Mouse (Mus musculus) kidney, postnatal 0 days (tissue): ENCODE data around the gene Timp3. TPM values are rescaled to one million over a fixed set of nuclear protein-coding genes. Genes with fewer than 3 reads are reported as not detected.

Experiments
- ATAC-seq: fragments of 200-750 bp; cut with Nextera tagmentation; replicated peaks from 2 replicates; pipeline ENCODE4 v1.8.0; 2017; ENCODE audit warnings: low read depth, moderate number of reproducible peaks, moderate TSS enrichment, moderate library complexity; ENCODE audit not compliant: low FRiP score
- DNase-seq: peaks from one replicate; pipeline ENCODE4 v3.0.0-alpha.2; 2016; ENCODE audit warnings: low spot score
- H3K27ac ChIP-seq: fragments of 300-500 bp; sonication (generic); 2 replicates; pipeline ENCODE4 v1.5.1; 2014; ENCODE audit warnings: mild to moderate bottlenecking
- H3K27me3 ChIP-seq: fragments of 300-500 bp; sonication (generic); 2 replicates; pipeline ENCODE4 v1.6.1; 2014; ENCODE audit warnings: low read length, mixed read lengths; ENCODE audit not compliant: insufficient read depth
- H3K36me3 ChIP-seq: fragments of 300-500 bp; sonication (generic); 2 replicates; pipeline ENCODE4 v1.6.1; 2014; ENCODE audit warnings: low read length, mixed read lengths; ENCODE audit not compliant: insufficient read depth
- H3K4me1 ChIP-seq: fragments of 300-500 bp; sonication (generic); replicated peaks from 2 replicates; pipeline ENCODE4 v1.6.1; 2014; ENCODE audit warnings: antibody characterized with exemption, low read length, mixed read lengths; ENCODE audit not compliant: insufficient read depth
- H3K4me2 ChIP-seq: fragments of 300-500 bp; sonication (generic); 2 replicates; pipeline ENCODE4 v1.6.1; 2014; ENCODE audit warnings: mild to moderate bottlenecking, low read length, moderate library complexity, mixed read lengths
- H3K4me3 ChIP-seq: fragments of 300-500 bp; sonication (generic); replicated peaks from 2 replicates; pipeline ENCODE4 v1.5.1; 2014; ENCODE audit warnings: low read depth, low read length
- H3K9ac ChIP-seq: fragments of 300-500 bp; sonication (generic); 2 replicates; pipeline ENCODE4 v1.6.1; 2014; ENCODE audit warnings: low read depth, low read length
- H3K9me3 ChIP-seq: fragments of 300-500 bp; sonication (generic); replicated peaks from 2 replicates; pipeline ENCODE4 v1.6.1; 2016; ENCODE audit warnings: low read length, inconsistent platforms, mixed read lengths
- CTCF ChIP-seq: IDR thresholded peaks from 2 replicates; pipeline ENCODE4 v1.5.1; 2016; ENCODE audit warnings: antibody characterized with exemption, low read depth, mild to moderate bottlenecking, moderate library complexity
- WGBS: fragments of 180-500 bp; shearing (Covaris S2); extraction: QIAGEN DNeasy Blood & Tissue Kit; methylation state at CpG from one replicate; pipeline ENCODE4 v1.1.7; 2014; 5-methylcytosine and 5-hydroxymethylcytosine counted together
- polyA plus RNA-seq: library from polyadenylated mRNA; unstranded; fragments of >200 nt; fragmentation: Nextera tagmentation; extraction: Ambion mirVana; gene quantifications from 2 replicates; pipeline ENCODE4 v1.2.1, GENCODE M21; 2015

Gene Timp3
- polyA plus RNA-seq, 1 experiment from 2014 or later, result 87.4 TPM

DNA sequence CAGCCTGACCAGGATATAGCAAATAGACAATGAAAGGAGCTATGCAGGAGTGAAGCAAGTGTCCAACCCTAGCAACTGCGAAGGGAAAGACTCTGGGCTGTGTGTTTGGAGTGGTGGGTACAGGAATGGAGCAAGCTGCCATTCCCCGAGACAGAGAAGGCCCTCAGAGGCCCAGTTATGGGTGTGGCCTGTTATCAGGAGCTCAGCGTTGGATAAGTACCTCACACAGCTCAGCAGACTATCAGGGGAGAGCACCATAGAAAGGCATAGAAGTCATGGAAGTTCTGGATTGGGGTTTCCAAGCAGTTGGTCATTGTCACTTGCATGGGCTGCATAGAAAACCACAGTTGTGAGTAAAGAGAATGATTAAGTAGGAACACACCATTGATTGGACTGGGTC, 32.8 kb downstream of the Timp3 start:
- H3K9ac ChIP-seq, result no peak overlapping the region
- DNase-seq (no peak), ATAC-seq (no peak)
- H3K36me3 ChIP-seq, result no peaks in the 10 kb centered on the region
- no peaks in the 10 kb centered on the region for H3K9me3 ChIP-seq
- peaks cover 40% of the 10 kb centered on the region for H3K4me1 ChIP-seq
- 92% methylated on average over 3 of the region's 3 CpGs for WGBS
- peak overlapping the region; percentile 85; the same call in 1 of the 2 replicates for H3K27ac ChIP-seq
- no peak overlapping the region for H3K4me3 ChIP-seq
- no peak overlapping the region for H3K4me2 ChIP-seq
- TF ChIP-seq CTCF, result no peak
- no peaks in the 10 kb centered on the region for H3K27me3 ChIP-seq

DNA sequence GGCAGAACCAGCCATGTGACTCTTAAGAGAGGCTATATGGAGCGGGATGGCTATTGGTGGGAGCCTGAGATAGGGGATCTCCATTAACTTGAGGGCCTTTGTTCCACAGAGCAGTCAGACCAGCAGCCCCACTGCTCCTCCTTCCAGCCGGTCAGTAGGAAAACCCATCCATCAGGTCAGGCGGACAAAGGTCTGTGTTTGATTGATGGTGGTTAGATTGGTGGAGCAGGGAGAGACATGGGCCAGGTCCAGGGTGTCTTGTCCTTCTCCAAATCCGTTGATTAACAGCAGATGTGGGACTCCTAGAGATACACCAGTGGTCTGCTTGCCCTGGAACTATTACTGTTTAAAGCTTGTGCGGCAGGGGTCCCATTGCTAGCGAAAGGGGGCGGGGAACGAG, 34.4 kb downstream of the Timp3 start:
- Histone ChIP-seq H3K27me3 (no peaks in the 10 kb centered on the region), H3K4me3 (no peak overlapping the region), H3K9me3 (no peaks in the 10 kb centered on the region), H3K9ac (no peak overlapping the region), H3K36me3 (no peaks in the 10 kb centered on the region), H3K27ac (no peak overlapping the region), H3K4me1 (peaks cover 47% of the 10 kb centered on the region), H3K4me2 (no peak overlapping the region)
- 54% methylated on average over 8 of the region's 8 CpGs for WGBS
- DNase-seq (no peak), ATAC-seq (no peak)
- no peak for TF ChIP-seq CTCF

DNA sequence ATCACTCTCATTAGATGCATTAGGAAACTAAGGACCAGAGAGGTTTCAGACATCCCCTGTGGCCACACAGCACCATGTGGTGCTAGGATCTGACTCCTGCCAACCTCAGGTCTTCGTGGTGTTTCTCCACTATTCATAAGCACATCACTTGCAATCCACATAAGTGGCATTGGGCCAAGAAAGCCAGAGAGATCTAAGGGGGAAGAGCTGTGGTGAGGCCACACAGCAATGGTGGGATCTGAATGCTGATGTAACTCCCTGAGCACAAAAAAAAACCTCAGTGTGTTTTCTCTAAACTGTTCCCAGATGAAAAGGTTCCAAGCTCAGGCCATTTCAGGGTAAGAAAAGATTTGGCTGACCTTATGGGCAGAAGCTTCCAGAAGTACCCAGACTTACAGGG, 36.3 kb downstream of the Timp3 start:
- H3K27ac ChIP-seq, result no peak overlapping the region
- H3K4me3 ChIP-seq, result no peak overlapping the region
- no peak for TF ChIP-seq CTCF
- ATAC-seq (no peak), DNase-seq (no peak)
- no peaks in the 10 kb centered on the region for H3K36me3 ChIP-seq
- peaks cover 52% of the 10 kb centered on the region for H3K4me1 ChIP-seq
- 50% methylated on average over 1 of the region's 1 CpGs for WGBS
- no peaks in the 10 kb centered on the region for H3K9me3 ChIP-seq
- no peak overlapping the region for H3K4me2 ChIP-seq
- no peak overlapping the region for H3K9ac ChIP-seq
- no peaks in the 10 kb centered on the region for H3K27me3 ChIP-seq

DNA sequence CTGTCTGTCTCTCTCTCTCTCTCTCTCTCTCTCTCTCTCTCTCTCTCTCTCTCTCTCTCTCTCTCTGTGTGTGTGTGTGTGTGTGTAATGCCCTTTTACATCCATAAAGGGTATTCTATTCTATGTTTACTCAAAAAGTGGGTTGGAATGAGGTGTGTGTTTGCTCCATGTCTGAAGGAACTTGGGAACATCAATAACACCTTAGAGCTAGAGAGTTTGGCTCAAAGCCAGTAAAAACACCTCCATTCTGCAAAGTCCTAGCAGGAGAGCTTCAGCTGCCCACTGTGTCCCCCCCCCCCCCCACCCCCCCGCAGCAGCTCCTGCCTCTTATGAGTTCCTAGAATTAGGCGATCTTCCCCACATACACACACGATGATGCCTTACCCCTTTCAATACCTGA, 37.1 kb downstream of the Timp3 start:
- TF ChIP-seq CTCF, result no peak
- Histone ChIP-seq H3K9me3 (no peaks in the 10 kb centered on the region), H3K27me3 (no peaks in the 10 kb centered on the region), H3K27ac (no peak overlapping the region), H3K4me1 (peaks cover 47% of the 10 kb centered on the region), H3K4me3 (no peak overlapping the region), H3K4me2 (no peak overlapping the region), H3K36me3 (no peaks in the 10 kb centered on the region), H3K9ac (no peak overlapping the region)
- DNase-seq, result no peak
- ATAC-seq, result no peak
- WGBS, result 49% methylated on average over 3 of the region's 3 CpGs

DNA sequence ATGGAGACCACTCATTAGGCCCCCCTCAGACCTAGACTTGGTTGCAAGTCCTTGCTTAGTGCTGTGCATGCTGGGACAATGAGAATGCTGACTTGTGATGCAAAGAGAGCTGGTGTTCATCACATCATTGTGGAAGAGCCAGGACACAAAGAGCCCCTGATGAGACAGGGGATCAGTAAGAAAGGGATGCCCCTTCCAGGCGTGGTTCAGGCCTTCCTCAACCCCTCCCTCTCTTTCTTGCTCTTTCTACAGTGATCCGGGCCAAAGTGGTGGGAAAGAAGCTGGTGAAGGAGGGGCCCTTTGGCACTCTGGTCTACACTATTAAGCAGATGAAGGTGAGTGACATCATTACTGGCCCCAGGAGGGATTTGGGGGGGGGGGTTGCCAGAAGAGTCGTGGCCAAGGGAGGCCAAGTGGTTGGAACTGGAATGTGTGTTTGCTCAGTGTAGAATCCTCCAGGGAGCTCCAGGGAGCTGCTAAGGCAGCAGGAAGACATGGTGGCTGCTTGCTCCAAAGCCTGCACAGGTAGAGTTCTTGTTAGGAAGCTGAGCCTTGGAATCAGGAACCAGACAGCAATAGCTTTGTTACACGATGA, 38.0 kb downstream of the Timp3 start:
- Histone ChIP-seq H3K4me2 (no peak overlapping the region), H3K9ac (no peak overlapping the region), H3K9me3 (no peaks in the 10 kb centered on the region), H3K27ac (0 out of 2 replicates have a peak overlapping the region, but pooled peaks have one; percentile 9), H3K4me3 (no peak overlapping the region), H3K4me1 (peaks cover 42% of the 10 kb centered on the region), H3K36me3 (0 out of 2 replicates have a peak, but pooled peaks cover 5% of the 10 kb centered on the region), H3K27me3 (no peaks in the 10 kb centered on the region)
- TF ChIP-seq CTCF, result no peak
- WGBS, result 68% methylated on average over 4 of the region's 4 CpGs
- DNase-seq (no peak), ATAC-seq (no peak)

DNA sequence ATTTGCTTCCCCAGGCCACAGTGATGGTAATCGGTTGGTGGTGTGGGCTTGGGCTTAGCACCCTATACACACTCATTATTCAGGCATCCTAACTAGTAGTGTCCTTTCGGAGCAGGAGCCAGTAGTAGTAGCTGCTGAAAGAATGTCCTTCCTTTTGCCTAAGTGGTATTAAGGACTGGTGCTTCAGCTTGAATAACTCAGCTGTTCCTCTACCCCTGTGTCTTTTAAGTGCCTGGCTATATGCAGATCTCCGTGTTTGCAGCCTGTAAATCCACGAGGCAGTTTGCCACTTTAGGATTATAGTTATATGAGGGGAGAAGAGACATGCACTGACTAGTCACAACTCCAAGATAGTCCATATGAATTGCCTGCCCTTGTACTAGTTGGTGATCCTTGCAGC, 38.9 kb downstream of the Timp3 start:
- Histone ChIP-seq H3K4me1 (peaks cover 33% of the 10 kb centered on the region), H3K4me2 (no peak overlapping the region), H3K4me3 (no peak overlapping the region), H3K27me3 (no peaks in the 10 kb centered on the region), H3K27ac (peak overlapping the region; percentile 70), H3K36me3 (peaks cover 7% of the 10 kb centered on the region; the same call in 1 of the 2 replicates), H3K9me3 (no peaks in the 10 kb centered on the region), H3K9ac (no peak overlapping the region)
- 78% methylated on average over 4 of the region's 4 CpGs for WGBS
- no peak for TF ChIP-seq CTCF
- ATAC-seq (no peak), DNase-seq (no peak)
